Mouse (Mus musculus): Measurements from ENCODE around the gene Ddx31.

DNA sequence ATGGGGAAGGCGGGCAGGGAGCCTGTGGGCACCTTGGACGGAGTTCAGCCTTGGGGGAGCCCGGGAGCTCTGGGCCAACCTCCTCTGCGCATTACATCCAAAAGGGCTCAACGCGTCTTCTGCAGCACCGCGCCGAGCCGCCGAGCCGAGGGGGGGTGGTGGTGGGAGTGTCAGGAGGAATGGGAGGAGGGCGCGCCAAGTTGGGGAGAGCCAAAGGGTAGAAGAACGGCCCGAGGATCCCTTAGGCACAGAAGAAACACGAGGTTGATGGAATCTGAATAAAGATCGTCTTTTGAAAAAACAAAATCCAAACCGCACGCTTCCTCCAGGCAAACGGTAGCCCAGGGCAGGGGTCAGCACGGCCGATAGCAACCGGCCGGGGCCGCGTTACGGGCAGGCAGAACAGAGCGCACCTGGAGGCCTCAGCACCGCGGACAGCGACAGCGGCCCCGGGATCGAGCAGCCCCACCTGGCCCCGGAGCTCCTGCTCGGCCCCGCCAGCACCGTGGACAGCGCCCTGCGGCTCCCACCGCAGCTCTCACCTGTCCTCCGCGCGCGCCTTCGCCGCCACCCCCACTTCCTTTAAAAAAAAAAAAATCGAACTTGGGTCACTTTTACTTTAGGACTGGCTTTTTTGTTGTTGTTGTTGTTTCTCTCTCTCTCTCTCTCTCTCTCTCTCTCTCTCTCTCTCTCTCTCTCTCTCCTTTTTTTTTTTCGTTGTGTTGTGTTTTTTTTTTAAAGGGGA is 75.7 kb downstream of the Ddx31 start:
- TF ChIP-seq CTCF (IDR thresholded peaks at IDR 0.05; ENCODE audit: extremely low read depth, insufficient read depth, insufficient read length, insufficient replicate concordance) (0 out of 2 replicates have a peak, but pooled peaks have one; percentile 3), POLR2A (IDR thresholded peaks at IDR 0.05; ENCODE audit: low read depth, low read length) (no peak)

Data from spleen, adult 2 months (tissue).